Mouse (Mus musculus): ENCODE results near the gene Clec16a. TPM values are rescaled to one million over a fixed set of nuclear protein-coding genes. Genes with fewer than 3 reads are reported as not detected.
A peak's percentile ranks its signal among the peaks of the same experiment; 100 is the strongest.

The Clec16a gene
- polyA plus RNA-seq, 1 experiment, result 6.3 TPM

GRCm38 (mm10) chr16:10574936-10575335 lies 29.8 kb downstream of the Clec16a start:
- H3K27ac ChIP-seq (ENCODE audit: control insufficient read depth, insufficient read depth, low read depth, low read length, poor library complexity), result no peak overlapping the region

DNA sequence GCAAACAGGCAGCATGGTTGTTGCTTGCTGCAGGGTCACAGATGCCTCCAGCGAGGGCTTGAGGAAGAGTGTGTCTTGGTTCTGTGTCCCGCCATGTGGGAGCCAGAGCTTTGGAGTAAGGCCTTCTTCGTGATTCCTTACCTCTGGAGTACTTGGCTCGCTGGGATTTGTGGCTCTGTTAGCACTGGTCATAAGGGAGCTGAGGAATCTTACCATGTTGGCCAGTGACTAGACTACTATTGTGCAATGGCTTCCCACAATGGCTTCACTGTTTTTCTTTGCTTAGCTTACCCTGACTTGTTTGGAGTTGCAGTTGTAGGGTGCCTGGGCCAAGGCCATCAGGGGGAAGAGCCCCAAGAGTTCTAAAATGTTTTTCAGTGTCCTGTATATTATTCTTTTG lies 30.8 kb downstream of the Clec16a start:
- Histone ChIP-seq H3K27ac (ENCODE audit: control insufficient read depth, insufficient read depth, low read depth, low read length, poor library complexity) (no peak overlapping the region), H3K4me1 (ENCODE audit: control insufficient read depth, insufficient read depth, low read length) (no peaks in the 10 kb centered on the region), H3K4me3 (replicated peaks; ENCODE audit: control insufficient read depth, low read depth, low read length) (no peak overlapping the region)
- TF ChIP-seq CTCF (IDR thresholded peaks at IDR 0.05; ENCODE audit: control insufficient read depth, insufficient read depth, low read length), result no peak
- TF ChIP-seq POLR2A (IDR thresholded peaks at IDR 0.05; ENCODE audit: borderline replicate concordance, control insufficient read depth, low read depth, low read length), result no peak
- WGBS, result 81% methylated on average over 4 of the region's 4 CpGs

More at GRCm38 (mm10) chr16:10574936-10575335, 29.8 kb downstream of the Clec16a start:
- WGBS, result 56% methylated on average over 2 of the region's 2 CpGs
- no peaks in the 10 kb centered on the region for H3K4me1 ChIP-seq (ENCODE audit: control insufficient read depth, insufficient read depth, low read length)
- H3K4me3 ChIP-seq (replicated peaks; ENCODE audit: control insufficient read depth, low read depth, low read length), result no peak overlapping the region
- TF ChIP-seq CTCF (IDR thresholded peaks at IDR 0.05; ENCODE audit: control insufficient read depth, insufficient read depth, low read length) (no peak), POLR2A (IDR thresholded peaks at IDR 0.05; ENCODE audit: borderline replicate concordance, control insufficient read depth, low read depth, low read length) (no peak)

GRCm38 (mm10) chr16:10577548-10577947 lies 32.4 kb downstream of the Clec16a start:
- H3K27ac ChIP-seq (ENCODE audit: control insufficient read depth, insufficient read depth, low read depth, low read length, poor library complexity), result no peak overlapping the region
- TF ChIP-seq CTCF (IDR thresholded peaks at IDR 0.05; ENCODE audit: control insufficient read depth, insufficient read depth, low read length), result no peak
- TF ChIP-seq POLR2A (IDR thresholded peaks at IDR 0.05; ENCODE audit: borderline replicate concordance, control insufficient read depth, low read depth, low read length), result no peak
- H3K4me3 ChIP-seq (replicated peaks; ENCODE audit: control insufficient read depth, low read depth, low read length), result no peak overlapping the region
- WGBS, result 23% methylated on average over 5 of the region's 5 CpGs
- no peaks in the 10 kb centered on the region for H3K4me1 ChIP-seq (ENCODE audit: control insufficient read depth, insufficient read depth, low read length)

- Histone ChIP-seq H3K27ac (ENCODE audit: control insufficient read depth, insufficient read depth, low read depth, low read length, poor library complexity) (no peak overlapping the region), H3K4me3 (replicated peaks; ENCODE audit: control insufficient read depth, low read depth, low read length) (no peak overlapping the region), H3K4me1 (ENCODE audit: control insufficient read depth, insufficient read depth, low read length) (no peaks in the 10 kb centered on the region)
- WGBS, result 23% methylated on average over 1 of the region's 1 CpGs
- TF ChIP-seq POLR2A (IDR thresholded peaks at IDR 0.05; ENCODE audit: borderline replicate concordance, control insufficient read depth, low read depth, low read length), result no peak
- no peak for TF ChIP-seq CTCF (IDR thresholded peaks at IDR 0.05; ENCODE audit: control insufficient read depth, insufficient read depth, low read length)
These were observed 33.2 kb downstream of the Clec16a start for GRCm38 (mm10) chr16:10578376-10578775.

GRCm38 (mm10) chr16:10581234-10581898 lies 36.2 kb downstream of the Clec16a start:
- Histone ChIP-seq H3K4me3 (replicated peaks; ENCODE audit: control insufficient read depth, low read depth, low read length) (no peak overlapping the region), H3K27ac (ENCODE audit: control insufficient read depth, insufficient read depth, low read depth, low read length, poor library complexity) (no peak overlapping the region), H3K4me1 (ENCODE audit: control insufficient read depth, insufficient read depth, low read length) (peaks cover 2% of the 10 kb centered on the region; the same call in 1 of the 2 replicates)
- TF ChIP-seq POLR2A (IDR thresholded peaks at IDR 0.05; ENCODE audit: borderline replicate concordance, control insufficient read depth, low read depth, low read length) (no peak), CTCF (IDR thresholded peaks at IDR 0.05; ENCODE audit: control insufficient read depth, insufficient read depth, low read length) (no peak)
- WGBS, result 87% methylated on average over 2 of the region's 2 CpGs

GRCm38 (mm10) chr16:10585165-10585564 lies 40.0 kb downstream of the Clec16a start:
- H3K4me1 ChIP-seq (ENCODE audit: control insufficient read depth, insufficient read depth, low read length), result peaks cover 2% of the 10 kb centered on the region; the same call in 1 of the 2 replicates
- 0% methylated on average over 1 of the region's 1 CpGs for WGBS
- TF ChIP-seq POLR2A (IDR thresholded peaks at IDR 0.05; ENCODE audit: borderline replicate concordance, control insufficient read depth, low read depth, low read length) (no peak), CTCF (IDR thresholded peaks at IDR 0.05; ENCODE audit: control insufficient read depth, insufficient read depth, low read length) (no peak)
- H3K4me3 ChIP-seq (replicated peaks; ENCODE audit: control insufficient read depth, low read depth, low read length), result no peak overlapping the region
- H3K27ac ChIP-seq (ENCODE audit: control insufficient read depth, insufficient read depth, low read depth, low read length, poor library complexity), result peak overlapping the region; percentile 13; the same call in 1 of the 2 replicates

DNA sequence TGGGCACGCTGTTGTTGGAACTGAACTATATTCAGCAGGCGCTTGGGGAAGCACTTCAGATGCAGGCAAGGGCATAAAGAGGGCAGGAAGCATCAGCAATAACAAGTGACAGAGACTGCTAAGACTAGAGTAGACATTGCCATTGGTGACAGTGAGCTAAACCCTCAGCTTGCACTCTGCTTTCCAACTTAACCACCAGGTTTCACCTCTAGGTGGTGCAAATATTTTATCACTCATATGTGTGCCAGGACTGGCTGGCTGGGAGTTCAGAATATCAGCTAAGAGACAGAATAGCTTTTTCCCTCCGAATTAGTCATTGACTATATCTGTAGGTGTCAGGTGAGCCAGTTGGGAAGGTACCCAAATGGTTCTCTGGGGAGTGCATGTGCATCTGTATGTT lies 41.4 kb downstream of the Clec16a start:
- Histone ChIP-seq H3K27ac (ENCODE audit: control insufficient read depth, insufficient read depth, low read depth, low read length, poor library complexity) (no peak overlapping the region), H3K4me1 (ENCODE audit: control insufficient read depth, insufficient read depth, low read length) (peaks cover 2% of the 10 kb centered on the region; the same call in 1 of the 2 replicates), H3K4me3 (replicated peaks; ENCODE audit: control insufficient read depth, low read depth, low read length) (no peak overlapping the region)
- no peak for TF ChIP-seq POLR2A (IDR thresholded peaks at IDR 0.05; ENCODE audit: borderline replicate concordance, control insufficient read depth, low read depth, low read length)
- no peak for TF ChIP-seq CTCF (IDR thresholded peaks at IDR 0.05; ENCODE audit: control insufficient read depth, insufficient read depth, low read length)
- WGBS, result 65% methylated on average over 3 of the region's 3 CpGs

DNA sequence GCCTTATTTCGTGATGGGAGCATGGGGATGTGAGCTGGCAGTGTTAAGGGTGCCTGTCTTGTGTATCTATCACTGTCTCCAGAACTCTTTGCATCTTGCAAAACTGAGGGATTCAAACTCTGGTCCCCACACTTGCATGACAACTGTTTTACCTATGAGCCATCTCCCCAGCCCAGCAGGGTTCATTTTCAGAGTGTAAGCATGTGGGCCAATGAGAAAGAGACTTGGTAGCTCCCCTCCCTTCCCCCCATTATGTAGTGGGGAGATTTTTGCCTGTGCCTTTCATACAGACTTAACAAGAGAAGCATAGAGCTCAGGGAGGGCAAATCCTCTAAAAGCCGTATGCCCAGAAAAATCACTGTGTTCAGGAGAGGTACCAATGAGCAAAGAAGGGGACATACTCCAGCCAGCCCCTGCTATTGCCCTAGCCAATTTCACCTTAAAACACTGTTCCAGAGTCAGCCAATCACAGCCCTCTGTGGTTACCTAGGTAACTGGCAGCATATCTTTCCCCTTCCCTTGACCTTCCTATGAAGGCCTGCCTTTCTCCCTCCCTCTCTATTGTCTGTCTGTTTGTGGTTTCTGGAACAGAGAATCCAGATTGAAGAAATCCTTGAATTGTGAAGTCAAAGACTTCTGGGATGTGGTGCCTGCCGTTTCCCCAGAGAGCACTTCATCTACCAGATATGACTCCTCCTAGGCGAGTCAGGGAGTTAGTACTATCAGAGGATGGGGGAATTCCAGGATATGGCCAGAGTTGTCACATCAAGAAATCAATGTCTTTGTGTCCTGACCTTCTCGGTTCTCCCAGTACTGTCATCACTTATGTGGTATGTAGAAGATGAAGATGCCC lies 55.0 kb downstream of the Clec16a start:
- Histone ChIP-seq H3K4me1 (ENCODE audit: control insufficient read depth, insufficient read depth, low read length) (no peaks in the 10 kb centered on the region), H3K4me3 (replicated peaks; ENCODE audit: control insufficient read depth, low read depth, low read length) (no peak overlapping the region), H3K27ac (ENCODE audit: control insufficient read depth, insufficient read depth, low read depth, low read length, poor library complexity) (no peak overlapping the region)
- 84% methylated on average over 5 of the region's 5 CpGs for WGBS
- TF ChIP-seq POLR2A (IDR thresholded peaks at IDR 0.05; ENCODE audit: borderline replicate concordance, control insufficient read depth, low read depth, low read length) (no peak), CTCF (IDR thresholded peaks at IDR 0.05; ENCODE audit: control insufficient read depth, insufficient read depth, low read length) (no peak)
